Mouse (Mus musculus) R1 (cell line): ENCODE measurements around the gene Gabrr3.

Experiments used
- DNase-seq: peaks from one replicate; pipeline ENCODE4 v3.0.0-alpha.2; 2018; ENCODE audit warnings: low read depth, low spot score

Gabrr3 gene

DNA sequence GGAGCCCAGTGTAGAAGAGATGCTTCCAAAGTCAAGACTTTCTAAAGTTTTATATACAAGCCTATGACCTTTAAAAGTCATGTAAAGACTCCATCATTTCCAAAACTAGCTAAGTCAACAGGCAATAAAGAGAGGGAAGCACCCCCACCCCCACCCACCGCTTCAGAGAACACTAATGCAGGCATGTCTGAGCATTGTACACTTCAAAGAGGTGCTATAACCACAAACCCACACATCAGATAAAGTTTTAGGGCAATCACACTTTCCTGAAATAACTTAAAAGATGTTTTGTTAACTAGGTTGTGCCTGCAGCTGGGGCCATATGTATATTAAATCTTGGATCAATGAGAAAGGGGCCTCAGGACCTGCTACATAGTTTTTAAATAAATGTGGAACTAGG lies 62.7 kb downstream of the Gabrr3 start:
- DNase-seq = no peak

DNA sequence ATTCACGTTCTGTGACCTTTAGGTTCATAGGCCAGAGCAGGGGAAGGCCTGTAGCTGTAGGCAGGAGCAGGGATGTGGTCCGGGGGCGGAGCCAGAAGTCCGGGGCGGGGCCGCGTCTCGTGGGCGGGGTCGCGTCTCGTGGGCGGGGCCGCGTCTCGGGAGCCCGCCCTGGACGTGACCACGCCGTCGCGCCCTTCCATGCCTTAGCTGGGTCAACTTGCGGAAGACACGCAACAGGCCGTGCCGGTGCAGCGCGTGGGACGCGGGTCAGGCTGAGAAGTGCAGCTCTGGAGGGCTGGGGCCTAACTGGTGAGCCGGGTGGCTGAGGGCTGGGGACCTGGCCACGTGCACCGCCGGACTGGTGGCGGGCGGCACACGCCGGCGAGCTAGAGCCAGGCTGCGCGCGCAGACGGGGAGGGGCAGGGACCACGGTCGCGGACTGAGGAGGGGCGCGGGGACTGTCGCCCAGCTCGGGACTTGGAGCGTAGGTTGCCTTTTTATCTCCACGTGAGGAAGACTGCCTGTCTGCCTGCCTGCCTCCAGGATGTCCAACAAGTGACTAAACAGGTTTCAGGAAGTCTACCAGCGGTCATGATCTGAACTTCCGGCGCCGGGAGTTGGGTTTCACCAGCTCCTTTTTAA lies 64.6 kb downstream of the Gabrr3 start, which contains the start of gene Riox2:
Gene Riox2 (plus strand): TSS at position 139 of the 642 bp plus-strand sequence.
- peak; percentile 87 for DNase-seq

DNA sequence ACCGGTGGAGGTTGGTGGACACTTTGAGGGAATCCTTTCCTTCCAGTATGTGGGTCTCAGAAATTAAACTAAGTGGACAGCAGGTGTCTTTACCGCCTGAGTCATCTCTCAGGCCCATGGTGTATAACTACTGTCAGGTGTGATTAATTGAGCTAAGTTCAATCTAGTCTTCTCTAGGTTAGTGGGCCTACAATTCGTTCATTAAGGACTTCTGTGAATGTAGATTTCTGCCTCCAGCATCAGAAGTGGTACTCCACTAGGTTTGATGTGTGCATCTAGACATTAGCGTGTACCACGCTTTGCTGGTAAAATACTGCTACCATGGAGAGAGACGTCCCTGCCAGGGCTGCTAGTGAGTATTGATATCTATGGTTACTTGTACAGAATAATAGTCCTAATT lies 65.4 kb downstream of the Gabrr3 start:
- DNase-seq = no peak

DNA sequence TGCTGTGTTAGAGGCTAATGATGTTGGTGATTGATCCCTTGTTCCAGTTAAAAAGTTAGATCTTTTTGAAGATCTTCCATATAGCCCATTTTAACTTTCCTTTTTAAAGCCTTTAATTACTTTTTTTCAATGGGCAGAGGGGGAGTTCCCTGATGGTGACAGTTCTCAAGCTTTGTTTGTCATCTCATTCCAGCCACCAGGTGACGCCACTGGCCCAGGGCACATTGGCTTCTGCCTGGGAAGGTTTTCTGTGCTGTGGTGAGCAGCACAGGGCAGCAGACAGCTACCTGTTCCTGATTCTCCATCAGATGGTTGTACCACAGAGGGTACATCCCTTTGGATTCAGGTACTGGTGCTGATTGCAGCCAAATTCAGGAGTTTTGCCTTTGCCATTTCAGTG lies 67.7 kb downstream of the Gabrr3 start:
- DNase-seq = peak; percentile 81

DNA sequence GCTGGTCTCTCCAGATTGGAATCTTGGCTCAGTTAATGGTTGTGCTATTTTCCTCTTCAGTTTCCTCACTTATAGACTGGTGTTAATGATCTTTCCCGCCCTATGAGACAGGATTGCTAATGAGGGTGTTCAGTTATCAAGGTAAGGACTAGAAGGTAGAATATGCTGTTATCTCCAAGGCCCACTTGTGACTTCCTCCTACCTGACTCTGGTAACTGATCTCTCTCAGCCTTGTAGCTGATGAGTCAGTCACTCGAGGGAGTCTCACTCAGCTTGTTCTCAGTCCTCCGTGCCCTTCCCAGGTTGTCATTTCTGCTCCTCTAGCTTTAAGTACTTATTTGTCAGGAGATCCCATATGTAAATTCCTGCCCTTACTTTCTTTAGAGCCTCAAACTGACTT lies 70.8 kb downstream of the Gabrr3 start:
- no peak for DNase-seq

DNA sequence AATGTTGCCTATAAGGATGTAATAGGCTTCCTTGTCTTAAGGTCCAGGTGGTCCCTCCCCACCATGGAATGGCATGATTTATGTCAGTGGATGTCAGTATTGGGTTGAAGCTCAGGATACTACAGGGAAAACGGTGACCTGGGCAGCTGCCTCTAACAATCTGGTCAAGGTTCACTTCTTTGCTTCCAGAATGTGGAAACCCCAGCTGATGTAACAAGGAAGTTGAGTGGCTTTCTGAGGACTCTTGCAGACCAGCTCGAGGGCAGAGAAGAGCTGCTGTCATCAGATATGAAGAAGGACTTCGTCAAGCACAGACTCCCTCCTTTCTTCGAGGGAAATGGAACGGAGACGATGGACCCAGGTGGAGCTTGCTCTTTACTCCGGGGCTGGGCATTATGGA lies 80.1 kb downstream of the Gabrr3 start:
- no peak for DNase-seq

DNA sequence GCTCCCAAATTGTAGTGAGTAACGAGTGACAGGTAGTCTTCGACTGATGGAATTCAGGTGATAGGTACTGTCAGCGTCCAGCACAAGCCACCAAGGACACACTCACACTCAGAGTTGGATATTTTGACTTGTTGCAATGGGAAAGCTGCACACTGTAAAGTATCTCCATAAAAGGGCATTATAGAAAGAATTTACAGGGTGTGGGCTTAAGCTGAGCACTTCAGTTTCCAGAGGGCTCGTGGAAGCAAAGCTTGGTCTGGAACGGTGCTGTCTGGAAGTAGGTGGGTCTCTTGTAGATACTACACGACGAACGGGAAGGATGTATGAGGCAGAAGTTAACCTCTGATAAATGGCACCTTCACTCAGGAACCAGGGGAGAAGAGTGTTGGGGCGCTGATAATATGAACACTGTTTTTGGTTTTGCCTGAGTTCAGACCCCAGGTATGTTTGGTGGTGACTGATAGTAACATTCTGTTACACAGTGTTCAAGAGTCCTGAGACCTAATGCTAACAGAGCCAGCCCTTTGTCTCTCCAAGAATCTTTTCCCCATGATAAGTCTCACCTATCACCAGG lies 80.9 kb downstream of the Gabrr3 start:
- DNase-seq = no peak

DNA sequence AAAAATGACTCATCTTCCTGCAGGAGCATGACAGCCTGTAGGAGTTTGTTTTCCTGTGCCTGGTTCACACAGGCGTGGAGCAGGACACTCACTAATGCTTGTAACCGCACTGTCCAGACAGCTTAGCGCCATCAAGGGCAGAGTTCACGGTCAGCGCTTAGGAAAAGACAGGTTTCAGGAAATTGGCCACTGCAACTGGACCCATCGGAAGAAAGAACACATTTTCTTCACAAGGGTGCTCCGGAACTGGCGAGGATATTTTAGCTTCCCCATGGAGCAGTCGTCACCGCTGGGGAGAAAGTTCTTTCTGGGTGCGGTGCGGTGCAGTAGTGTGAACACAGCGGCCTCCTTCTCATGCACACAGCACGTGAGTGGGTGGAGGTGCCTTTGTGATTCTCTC lies 86.1 kb downstream of the Gabrr3 start:
- DNase-seq = peak; percentile 65

DNA sequence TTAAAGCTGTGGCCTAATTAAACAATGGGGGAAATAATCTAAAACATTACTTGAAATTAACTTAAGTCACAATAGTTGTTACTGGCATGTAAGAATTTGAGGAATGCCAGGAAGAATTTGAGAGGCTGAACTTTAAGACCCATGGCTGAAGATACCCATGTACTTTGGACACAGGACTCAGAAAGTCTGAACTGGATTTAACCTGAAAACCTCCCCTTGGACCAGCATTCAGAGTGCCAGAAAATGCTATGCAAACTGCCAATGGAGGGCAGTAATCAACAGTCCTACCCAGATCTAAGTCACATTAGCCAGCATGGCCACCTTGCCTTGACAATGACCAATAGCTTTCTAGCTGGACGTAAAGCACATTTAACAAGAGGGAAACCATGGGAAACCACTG lies 90.8 kb downstream of the Gabrr3 start:
- peak; percentile 69 for DNase-seq

DNA sequence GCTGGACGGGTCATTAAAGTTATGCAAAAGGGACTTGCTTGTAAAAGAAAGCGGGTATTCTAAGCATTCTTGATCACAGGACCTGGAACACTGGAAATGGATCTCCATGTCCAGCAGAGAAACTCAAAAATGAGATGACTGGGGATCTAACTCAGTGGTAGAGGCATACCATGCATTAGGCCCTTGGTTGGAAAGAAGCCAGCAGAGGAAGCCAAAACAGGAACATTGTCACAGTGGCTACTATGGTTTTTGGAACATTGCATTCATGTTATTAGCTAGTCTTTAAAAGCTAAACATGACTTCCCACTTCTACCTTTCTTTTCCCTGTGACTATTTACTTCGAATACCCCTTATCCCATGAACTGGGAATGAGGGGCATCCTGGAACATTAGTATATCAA lies 92.0 kb downstream of the Gabrr3 start:
- DNase-seq = peak; percentile 41

DNA sequence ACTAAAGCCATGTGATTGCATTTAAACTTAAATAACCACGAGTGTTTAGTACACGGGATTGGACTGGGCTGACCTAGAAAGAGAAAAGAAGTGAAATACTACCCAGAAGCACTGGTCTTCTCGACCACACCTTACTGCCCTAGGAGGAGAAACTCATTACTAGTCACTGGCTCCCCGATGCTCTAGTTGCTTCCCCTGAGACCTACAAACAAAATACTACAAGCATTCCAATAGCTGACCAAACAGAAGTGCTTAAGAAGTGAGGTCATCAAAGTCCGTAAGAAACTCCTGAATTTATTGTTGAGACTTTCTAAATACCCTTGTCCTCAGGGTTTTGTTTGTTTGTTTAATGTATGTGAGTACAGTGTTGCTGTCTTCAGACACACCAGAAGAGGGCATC lies 102.7 kb downstream of the Gabrr3 start:
- no peak for DNase-seq
